Mouse (Mus musculus) kidney, embryonic 16.5 days (tissue): ENCODE data around the gene Treh. TPM values are rescaled to one million over a fixed set of nuclear protein-coding genes. Genes with fewer than 3 reads are reported as not detected.
A peak's percentile ranks its signal among the peaks of the same experiment; 100 is the strongest.
"Not testable (repeated sequence)": the region's sequence is repeated elsewhere in the genome, so short reads cannot be mapped to it uniquely, and the experiment has no call there.

ENCODE experiments used
- ATAC-seq: fragments of 200-750 bp; cut with Nextera tagmentation; 2 replicates; pipeline ENCODE4 v1.8.0; 2017; ENCODE audit warnings: moderate TSS enrichment; ENCODE audit not compliant: low FRiP score, low TSS enrichment
- H3K27ac ChIP-seq: fragments of 300-500 bp; sonication (generic); 2 replicates; pipeline ENCODE4 v1.5.1; 2014; ENCODE audit warnings: low read length
- H3K27me3 ChIP-seq: fragments of 300-500 bp; sonication (generic); 2 replicates; pipeline ENCODE4 v1.6.1; 2014; ENCODE audit warnings: low read length, control low read depth, mixed read lengths; ENCODE audit not compliant: insufficient read depth
- H3K36me3 ChIP-seq: fragments of 300-500 bp; sonication (generic); 2 replicates; pipeline ENCODE4 v1.6.1; 2014; ENCODE audit warnings: low read length, control low read depth, mixed read lengths; ENCODE audit not compliant: insufficient read depth
- H3K4me1 ChIP-seq: fragments of 300-500 bp; sonication (generic); 2 replicates; pipeline ENCODE4 v1.6.1; 2014; ENCODE audit warnings: low read length, control low read depth, mixed read lengths; ENCODE audit not compliant: insufficient read depth
- H3K4me2 ChIP-seq: fragments of 300-500 bp; sonication (generic); replicated peaks from 2 replicates; pipeline ENCODE4 v1.6.1; 2014; ENCODE audit warnings: low read depth, low read length
- H3K4me3 ChIP-seq: fragments of 300-500 bp; sonication (generic); 2 replicates; pipeline ENCODE4 v1.5.1; 2014; ENCODE audit warnings: mild to moderate bottlenecking, low read length
- H3K9ac ChIP-seq: fragments of 300-500 bp; sonication (generic); replicated peaks from 2 replicates; pipeline ENCODE4 v1.6.1; 2014; ENCODE audit warnings: low read length
- H3K9me3 ChIP-seq: fragments of 300-500 bp; sonication (generic); 2 replicates; pipeline ENCODE4 v1.6.1; 2016; ENCODE audit warnings: low read length, control low read depth
- WGBS: fragments of 180-500 bp; shearing (Covaris S2); extraction: QIAGEN DNeasy Blood & Tissue Kit; methylation state at CpG from one replicate; pipeline ENCODE4 v1.1.7; 2014; 5-methylcytosine and 5-hydroxymethylcytosine counted together
- polyA plus RNA-seq: library from polyadenylated mRNA; unstranded; fragments of >200 nt; fragmentation: Nextera tagmentation; extraction: Ambion mirVana; gene quantifications from 2 replicates; pipeline ENCODE4 v1.2.1, GENCODE M21; 2015

The Treh gene
- polyA plus RNA-seq = 0.17 TPM in 1 of 2 replicates, not detected in the other

DNA sequence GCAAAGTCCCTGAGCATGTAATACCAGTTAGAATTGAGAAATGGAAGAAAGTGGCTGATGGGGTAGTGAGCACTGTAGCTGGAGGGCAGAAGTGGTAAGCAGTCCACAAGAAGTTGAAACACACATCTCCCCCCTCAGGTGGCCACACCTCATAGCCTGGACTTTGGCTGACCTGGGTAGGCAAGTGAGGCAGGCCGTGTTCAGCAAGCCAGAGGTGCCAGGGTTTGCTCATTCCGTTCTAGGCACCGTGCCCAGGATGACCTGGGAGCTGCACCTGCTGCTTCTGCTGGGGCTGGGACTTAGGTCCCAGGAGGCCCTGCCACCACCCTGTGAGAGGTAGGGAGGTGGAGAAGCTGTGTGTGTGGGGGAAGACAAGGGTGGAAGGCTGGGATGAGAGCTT, at the start of gene Treh:
Gene Treh, plus strand, starts transcription at position 229 of the 400 bp plus-strand sequence.
- Histone ChIP-seq H3K9ac (no peak within 1 kb of the TSS), H3K9me3 (peaks cover 7% of the 10 kb centered on the region; the same call in 1 of the 2 replicates), H3K27me3 (no peaks in the 10 kb centered on the region), H3K4me2 (no peak within 1 kb of the TSS), H3K4me1 (no peaks in the 10 kb centered on the region), H3K36me3 (no peaks in the 10 kb centered on the region), H3K4me3 (no peak within 1 kb of the TSS), H3K27ac (no peak within 1 kb of the TSS)
- ATAC-seq = no peak
- 75% methylated on average over 3 of the region's 3 CpGs for WGBS

GRCm38 (mm10) chr9:44624390-44624789, 48.6 kb upstream of the Treh start:
- Histone ChIP-seq H3K4me3 (no peak overlapping the region), H3K4me2 (no peak overlapping the region), H3K27me3 (no peaks in the 10 kb centered on the region), H3K4me1 (no peaks in the 10 kb centered on the region), H3K9ac (no peak overlapping the region), H3K27ac (no peak overlapping the region), H3K36me3 (peaks cover 65% of the 10 kb centered on the region), H3K9me3 (no peaks in the 10 kb centered on the region)
- no peak for ATAC-seq
- WGBS = 70% methylated on average over 5 of the region's 5 CpGs

- Histone ChIP-seq H3K4me3 (no peak overlapping the region), H3K36me3 (peaks cover 66% of the 10 kb centered on the region), H3K4me2 (no peak overlapping the region), H3K9me3 (no peaks in the 10 kb centered on the region), H3K27ac (no peak overlapping the region), H3K27me3 (no peaks in the 10 kb centered on the region), H3K9ac (no peak overlapping the region), H3K4me1 (no peaks in the 10 kb centered on the region)
- ATAC-seq = no peak
- 89% methylated on average over 5 of the region's 5 CpGs for WGBS
Measured at GRCm38 (mm10) chr9:44626268-44626667, 46.8 kb upstream of the Treh start.

DNA sequence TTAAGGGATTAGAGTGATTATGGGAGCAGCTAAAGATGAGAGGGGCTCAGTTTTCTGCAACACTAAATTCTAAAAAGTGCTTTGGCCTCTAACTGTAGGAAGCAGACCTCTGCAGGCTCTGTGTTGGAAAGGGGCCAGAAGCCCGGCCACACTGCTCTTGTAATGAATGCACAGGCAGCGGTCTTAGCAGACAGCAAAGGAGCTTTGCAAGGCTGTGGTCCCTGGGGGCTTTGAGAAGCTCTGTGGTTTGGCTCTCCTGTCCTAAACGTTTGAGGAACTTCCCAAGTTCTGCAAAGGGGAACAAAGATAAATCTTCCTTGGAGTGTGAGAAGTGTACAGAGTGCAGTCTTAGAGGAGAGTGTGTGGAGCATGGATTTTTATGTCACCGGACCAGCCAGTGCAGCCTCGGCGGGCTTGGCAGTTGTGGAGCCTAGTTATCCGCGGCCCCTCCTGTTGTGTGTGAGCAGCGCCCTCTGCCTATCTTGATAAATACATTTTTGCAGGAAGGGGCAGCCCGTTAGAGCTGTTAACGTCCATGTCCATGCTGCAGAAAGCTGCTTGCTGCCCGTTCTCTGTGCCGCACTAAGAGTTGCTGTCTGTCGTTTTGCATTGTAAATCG, 35.4 kb upstream of the Treh start:
- 77% methylated on average over 15 of the region's 15 CpGs for WGBS

GRCm38 (mm10) chr9:44638726-44639125, 34.3 kb upstream of the Treh start:
- H3K36me3 ChIP-seq = peaks cover 57% of the 10 kb centered on the region
- H3K4me3 ChIP-seq, H3K4me2 ChIP-seq, H3K4me1 ChIP-seq, H3K9me3 ChIP-seq, ATAC-seq, H3K27ac ChIP-seq, H3K27me3 ChIP-seq: not testable (repeated sequence)
- WGBS = 90% methylated on average over 9 of the region's 9 CpGs
- 0 out of 2 replicates have a peak overlapping the region, but pooled peaks have one; percentile 6 for H3K9ac ChIP-seq

More for the DNA sequence above, 35.4 kb upstream of the Treh start:
- H3K4me1 ChIP-seq = no peaks in the 10 kb centered on the region
- peaks cover 66% of the 10 kb centered on the region for H3K36me3 ChIP-seq
- no peak overlapping the region for H3K9ac ChIP-seq
- no peaks in the 10 kb centered on the region for H3K9me3 ChIP-seq
- no peak overlapping the region for H3K4me3 ChIP-seq
- no peak for ATAC-seq
- no peaks in the 10 kb centered on the region for H3K27me3 ChIP-seq
- no peak overlapping the region for H3K27ac ChIP-seq
- H3K4me2 ChIP-seq = no peak overlapping the region

- H3K4me3 ChIP-seq, H3K4me2 ChIP-seq, H3K9ac ChIP-seq, H3K27ac ChIP-seq, H3K4me1 ChIP-seq, H3K27me3 ChIP-seq, H3K9me3 ChIP-seq: not testable (repeated sequence)
- ATAC-seq = 0 out of 2 replicates have a peak, but pooled peaks have one; percentile 46
- peaks cover 45% of the 10 kb centered on the region for H3K36me3 ChIP-seq
- WGBS = 68% methylated on average over 1 of the region's 1 CpGs
Measured at GRCm38 (mm10) chr9:44640028-44640427, 33.0 kb upstream of the Treh start.

- H3K27ac ChIP-seq = no peak overlapping the region
- H3K36me3 ChIP-seq = peaks cover 38% of the 10 kb centered on the region
- no peak for ATAC-seq
- H3K27me3 ChIP-seq = no peaks in the 10 kb centered on the region
- no peaks in the 10 kb centered on the region for H3K9me3 ChIP-seq
- H3K4me3 ChIP-seq = no peak overlapping the region
- H3K9ac ChIP-seq = no peak overlapping the region
- 89% methylated on average over 3 of the region's 3 CpGs for WGBS
- 0 out of 2 replicates have a peak, but pooled peaks cover 2% of the 10 kb centered on the region for H3K4me1 ChIP-seq
- no peak overlapping the region for H3K4me2 ChIP-seq
Measured at GRCm38 (mm10) chr9:44640646-44641357, 32.2 kb upstream of the Treh start.

DNA sequence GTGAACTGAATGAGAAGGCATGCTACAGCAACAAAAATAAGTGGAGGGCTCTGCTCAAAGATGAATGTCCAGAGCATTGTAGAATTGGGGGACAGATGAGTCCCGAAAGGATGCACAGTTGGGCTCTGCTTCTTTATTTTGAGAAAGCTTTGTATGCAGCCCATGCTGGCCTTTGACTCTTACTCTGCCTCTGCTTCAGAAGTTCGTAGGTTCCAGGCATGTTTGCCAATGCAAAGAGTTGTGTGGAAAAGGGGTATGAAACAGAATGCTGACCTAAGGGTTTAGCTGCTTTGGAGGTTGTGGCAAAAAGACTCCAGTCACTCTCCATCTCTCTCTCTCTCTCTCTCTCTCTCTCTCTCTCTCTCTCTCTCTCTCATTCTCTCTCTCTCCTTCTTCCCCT, 31.4 kb upstream of the Treh start:
- Histone ChIP-seq H3K9me3 (no peaks in the 10 kb centered on the region), H3K27me3 (no peaks in the 10 kb centered on the region), H3K4me1 (0 out of 2 replicates have a peak, but pooled peaks cover 2% of the 10 kb centered on the region), H3K4me2 (no peak overlapping the region), H3K9ac (no peak overlapping the region), H3K36me3 (peaks cover 32% of the 10 kb centered on the region), H3K4me3 (no peak overlapping the region), H3K27ac (no peak overlapping the region)
- ATAC-seq = no peak
- 100% methylated on average over 2 of the region's 2 CpGs for WGBS

DNA sequence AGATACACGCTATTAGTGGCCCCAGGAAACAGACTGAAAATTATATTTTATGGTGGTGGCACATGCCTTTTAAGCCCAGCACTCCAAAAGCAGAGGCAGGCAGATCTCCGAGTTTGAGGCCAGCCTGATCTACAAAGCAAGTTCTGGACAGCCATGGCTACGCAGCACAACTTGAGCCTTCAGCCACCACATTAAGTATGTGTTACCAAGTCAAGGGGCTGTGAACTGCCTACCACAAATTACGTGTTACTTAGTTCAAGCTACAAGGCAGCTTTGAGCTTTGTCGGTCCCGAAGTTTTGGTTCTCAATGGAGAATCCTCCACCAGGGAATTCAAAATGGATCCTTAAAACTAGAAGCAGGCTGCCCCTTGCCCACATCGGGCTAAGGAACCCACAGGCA, 29.9 kb upstream of the Treh start:
- Histone ChIP-seq H3K4me2 (no peak overlapping the region), H3K9me3 (no peaks in the 10 kb centered on the region), H3K36me3 (peaks cover 19% of the 10 kb centered on the region), H3K9ac (no peak overlapping the region), H3K4me1 (0 out of 2 replicates have a peak, but pooled peaks cover 2% of the 10 kb centered on the region), H3K4me3 (no peak overlapping the region), H3K27me3 (no peaks in the 10 kb centered on the region), H3K27ac (no peak overlapping the region)
- WGBS = 96% methylated on average over 7 of the region's 7 CpGs
- no peak for ATAC-seq

DNA sequence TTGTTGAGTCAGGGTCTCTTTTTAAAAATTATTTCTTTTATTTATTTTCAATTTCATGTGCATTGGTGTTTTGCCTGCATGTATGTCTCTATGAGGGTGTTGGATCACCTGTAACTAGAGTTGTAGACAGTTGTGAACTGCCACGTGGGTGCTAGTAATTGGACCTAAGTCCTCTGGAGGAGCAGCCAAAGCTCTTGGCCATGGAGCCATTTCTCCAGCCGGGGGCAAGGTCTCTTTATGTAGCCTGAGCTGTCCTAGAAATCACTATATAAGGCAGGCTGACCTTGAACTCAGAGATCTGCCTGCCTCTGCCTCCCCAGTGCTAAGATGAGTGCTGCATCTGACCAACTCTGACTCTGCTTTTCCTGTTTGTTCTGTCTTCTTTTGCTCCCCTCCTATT, 28.8 kb upstream of the Treh start:
- 91% methylated on average over 2 of the region's 2 CpGs for WGBS
- H3K36me3 ChIP-seq = peaks cover 11% of the 10 kb centered on the region; the same call in 1 of the 2 replicates

More for the DNA sequence above, 28.8 kb upstream of the Treh start:
- no peak for ATAC-seq
- Histone ChIP-seq H3K9me3 (no peaks in the 10 kb centered on the region), H3K27me3 (no peaks in the 10 kb centered on the region), H3K9ac (no peak overlapping the region), H3K27ac (no peak overlapping the region), H3K4me1 (0 out of 2 replicates have a peak, but pooled peaks cover 2% of the 10 kb centered on the region), H3K4me3 (no peak overlapping the region), H3K4me2 (no peak overlapping the region)
